Mouse (Mus musculus) small intestine, adult 2 months (tissue): ENCODE measurements around the gene Mrps27.

Source experiments
- CTCF ChIP-seq: fragments of 200-500 bp; IDR thresholded peaks from 2 replicates; pipeline ENCODE4 v1.5.1; 2012; ENCODE audit warnings: low read depth, mild to moderate bottlenecking, control low read depth, inconsistent platforms, low read length, moderate library complexity, mixed read lengths; ENCODE audit not compliant: insufficient replicate concordance, insufficient read length; ENCODE audit errors: extremely low read depth
- POLR2A ChIP-seq: fragments of 200-500 bp; IDR thresholded peaks from 2 replicates; pipeline ENCODE4 v1.6.1; 2012; ENCODE audit warnings: low read depth, mild to moderate bottlenecking, control low read depth, inconsistent platforms, low read length, moderate library complexity

GRCm38 (mm10) chr13:99423581-99423980 lies 79.0 kb downstream of the Mrps27 start:
- no peak for TF ChIP-seq CTCF
- no peak for TF ChIP-seq POLR2A
